Mouse (Mus musculus) liver, adult (tissue): ENCODE data around the gene Kcnab2.

Experiments used
- GATA4 ChIP-seq: IDR thresholded peaks from 2 replicates; pipeline ENCODE4 v1.6.1; 2014; ENCODE audit warnings: mild to moderate bottlenecking, low read length; ENCODE audit not compliant: insufficient replicate concordance

The Kcnab2 gene

GRCm38 (mm10) chr4:152466601-152467000 lies 11.1 kb downstream of the Kcnab2 start:
- TF ChIP-seq GATA4: no peak

- TF ChIP-seq GATA4: no peak
These were observed 12.6 kb downstream of the Kcnab2 start for GRCm38 (mm10) chr4:152465116-152465515.

GRCm38 (mm10) chr4:152463147-152463546 lies 14.5 kb downstream of the Kcnab2 start:
- no peak for TF ChIP-seq GATA4

- no peak for TF ChIP-seq GATA4
These were observed 15.2 kb downstream of the Kcnab2 start for GRCm38 (mm10) chr4:152462516-152462915.

- no peak for TF ChIP-seq GATA4
These were observed 20.0 kb downstream of the Kcnab2 start for GRCm38 (mm10) chr4:152457673-152458072.

GRCm38 (mm10) chr4:152456609-152457008 lies 21.1 kb downstream of the Kcnab2 start:
- no peak for TF ChIP-seq GATA4

GRCm38 (mm10) chr4:152454153-152454552 lies 23.5 kb downstream of the Kcnab2 start:
- no peak for TF ChIP-seq GATA4

- TF ChIP-seq GATA4: no peak
These were observed 24.6 kb downstream of the Kcnab2 start for GRCm38 (mm10) chr4:152453079-152453478.

GRCm38 (mm10) chr4:152451371-152451770 lies 26.3 kb downstream of the Kcnab2 start:
- no peak for TF ChIP-seq GATA4

- TF ChIP-seq GATA4: no peak
These were observed 29.0 kb downstream of the Kcnab2 start for GRCm38 (mm10) chr4:152448666-152449018.

- TF ChIP-seq GATA4: no peak
These were observed 29.7 kb downstream of the Kcnab2 start for GRCm38 (mm10) chr4:152447731-152448665.

GRCm38 (mm10) chr4:152446178-152446577 lies 31.5 kb downstream of the Kcnab2 start:
- no peak for TF ChIP-seq GATA4

- no peak for TF ChIP-seq GATA4
These were observed 36.1 kb downstream of the Kcnab2 start for GRCm38 (mm10) chr4:152441536-152441935.

- no peak for TF ChIP-seq GATA4
These were observed 36.8 kb downstream of the Kcnab2 start for GRCm38 (mm10) chr4:152440882-152441281.

- no peak for TF ChIP-seq GATA4
These were observed 42.4 kb downstream of the Kcnab2 start for GRCm38 (mm10) chr4:152435255-152435654.

- no peak for TF ChIP-seq GATA4
These were observed 42.8 kb downstream of the Kcnab2 start for GRCm38 (mm10) chr4:152434836-152435235.

GRCm38 (mm10) chr4:152432308-152432707 lies 45.4 kb downstream of the Kcnab2 start:
- no peak for TF ChIP-seq GATA4
